Mouse (Mus musculus) mesoderm, embryonic 11.5 days (tissue): Measurements from ENCODE around the gene Cfl1.
A peak's percentile ranks its signal among the peaks of the same experiment; 100 is the strongest.

Experiments used
- DNase-seq: peaks from one replicate; pipeline ENCODE4 v3.0.0-alpha.2; 2012; ENCODE audit warnings: low read depth, low spot score

Cfl1 gene

DNA sequence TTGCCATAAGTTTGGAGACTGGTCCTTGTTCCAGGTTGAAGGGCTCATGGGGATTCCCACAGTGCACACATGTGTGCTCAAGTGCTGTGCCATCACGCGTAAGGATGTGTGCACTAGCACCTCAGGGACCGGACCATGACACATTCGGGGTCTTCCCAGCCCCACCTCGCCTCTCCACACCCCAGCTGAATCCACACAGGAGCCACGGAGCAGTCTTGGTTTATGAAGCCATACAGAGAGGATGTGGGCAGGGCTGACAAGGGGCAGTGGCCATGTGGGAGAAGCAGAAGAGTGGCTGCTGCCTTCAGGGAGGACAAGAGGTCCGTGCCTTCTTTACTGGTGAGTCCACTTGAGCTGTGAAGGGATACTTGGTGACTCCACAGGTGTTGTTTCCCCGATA lies 25.2 kb upstream of the Cfl1 start:
- DNase-seq: no peak

- no peak for DNase-seq
These were observed 23.2 kb upstream of the Cfl1 start for GRCm38 (mm10) chr19:5466916-5467500.

- no peak for DNase-seq
These were observed 21.9 kb upstream of the Cfl1 start, which contains the start of gene Ctsw for GRCm38 (mm10) chr19:5468374-5468773. TSS of gene Ctsw (minus strand) at chr19:5468507.

- peak; percentile 12 for DNase-seq
These were observed 18.4 kb upstream of the Cfl1 start for GRCm38 (mm10) chr19:5471846-5472245.

DNA sequence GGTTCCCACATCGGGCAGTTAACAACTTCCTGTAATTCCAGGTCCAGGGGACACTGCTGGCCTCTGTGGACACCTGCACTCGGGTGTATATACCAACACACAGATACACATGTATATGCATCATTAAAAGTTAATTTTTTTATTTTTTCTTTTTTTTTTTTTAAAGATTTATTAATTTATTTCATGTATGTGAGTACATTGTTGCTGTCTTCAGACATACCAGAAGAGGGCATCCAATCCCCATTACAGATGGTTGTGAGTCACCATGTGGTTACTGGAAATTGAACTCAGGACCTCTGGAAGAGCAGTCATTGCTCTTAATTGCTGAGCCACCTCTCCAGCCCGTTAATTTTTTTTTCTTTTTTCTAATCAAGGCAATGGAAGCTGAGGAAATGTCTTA lies 17.4 kb upstream of the Cfl1 start:
- DNase-seq: no peak

GRCm38 (mm10) chr19:5473720-5474119 lies 16.5 kb upstream of the Cfl1 start, which contains the start of gene Efemp2:
TSS of gene Efemp2 (plus strand) at chr19:5473954.
- peak; percentile 76 for DNase-seq

GRCm38 (mm10) chr19:5474281-5475068 lies 15.8 kb upstream of the Cfl1 start:
- peak; percentile 23 for DNase-seq

GRCm38 (mm10) chr19:5475069-5475714 lies 15.1 kb upstream of the Cfl1 start:
- no peak for DNase-seq

- no peak for DNase-seq
These were observed 13.1 kb upstream of the Cfl1 start for GRCm38 (mm10) chr19:5477004-5477667.

GRCm38 (mm10) chr19:5477668-5478300 lies 12.5 kb upstream of the Cfl1 start:
- DNase-seq: no peak

DNA sequence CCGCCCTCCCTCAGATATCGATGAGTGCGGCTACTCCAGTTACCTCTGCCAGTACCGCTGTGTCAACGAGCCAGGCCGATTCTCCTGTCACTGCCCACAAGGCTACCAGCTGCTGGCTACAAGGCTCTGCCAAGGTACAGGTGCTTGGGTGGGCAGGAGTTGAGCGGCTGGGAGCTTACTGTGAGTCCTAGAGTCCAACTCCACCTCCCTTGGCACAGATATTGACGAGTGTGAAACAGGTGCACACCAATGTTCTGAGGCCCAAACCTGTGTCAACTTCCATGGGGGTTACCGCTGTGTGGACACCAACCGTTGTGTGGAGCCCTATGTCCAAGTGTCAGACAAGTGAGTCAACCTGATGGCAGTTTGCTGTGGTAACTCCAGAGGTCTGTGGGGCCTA lies 10.2 kb upstream of the Cfl1 start:
- DNase-seq: no peak

- no peak for DNase-seq
These were observed 8.9 kb upstream of the Cfl1 start for GRCm38 (mm10) chr19:5481398-5481797.

- no peak for DNase-seq
These were observed 6.6 kb upstream of the Cfl1 start for GRCm38 (mm10) chr19:5483386-5484359.

GRCm38 (mm10) chr19:5484496-5484895 lies 5.8 kb upstream of the Cfl1 start:
- DNase-seq: no peak

- no peak for DNase-seq
These were observed 4.9 kb upstream of the Cfl1 start for GRCm38 (mm10) chr19:5485371-5485770.

DNA sequence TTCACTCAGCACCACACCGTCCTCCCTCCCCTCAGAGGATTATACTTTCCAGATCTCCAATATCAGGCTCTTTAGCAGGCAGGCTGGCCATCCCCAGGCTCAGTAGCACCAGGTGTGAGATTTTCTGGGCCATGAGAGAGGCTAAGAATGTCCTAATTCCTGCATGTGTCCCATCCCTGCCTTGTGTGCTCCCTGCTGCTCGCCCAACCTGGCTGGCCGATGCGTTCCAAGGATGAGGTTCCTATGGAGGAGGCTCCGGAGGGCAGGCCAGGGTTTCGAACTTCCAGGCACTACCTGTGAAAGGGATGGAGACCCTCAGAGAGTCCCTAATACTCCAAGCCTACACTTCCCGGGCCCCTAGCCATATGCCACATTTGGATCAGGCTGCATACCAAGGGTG lies 4.4 kb upstream of the Cfl1 start:
- DNase-seq: no peak

GRCm38 (mm10) chr19:5486286-5486685 lies 4.0 kb upstream of the Cfl1 start:
- no peak for DNase-seq

- DNase-seq: no peak
These were observed 3.5 kb upstream of the Cfl1 start for GRCm38 (mm10) chr19:5486771-5487170.

GRCm38 (mm10) chr19:5487768-5488550 lies 2.3 kb upstream of the Cfl1 start, which contains the start of gene Mus81:
TSS of gene Mus81 (minus strand) at chr19:5488402.
- peak; percentile 94 for DNase-seq
